Mouse (Mus musculus) forebrain, embryonic 10.5 days (tissue): Measurements from ENCODE around the gene Ptprs. TPM values are rescaled to one million over a fixed set of nuclear protein-coding genes. Genes with fewer than 3 reads are reported as not detected.
A peak's percentile ranks its signal among the peaks of the same experiment; 100 is the strongest.

ENCODE experiments used
- DNase-seq: peaks from one replicate; pipeline ENCODE4 v3.0.0-alpha.2; 2017; ENCODE audit warnings: low spot score; ENCODE audit errors: extremely low spot score
- H3K27ac ChIP-seq: fragments of 300-500 bp; sonication (generic); 2 replicates; pipeline ENCODE4 v1.5.1; 2016; ENCODE audit warnings: mild to moderate bottlenecking
- H3K27me3 ChIP-seq: fragments of 300-500 bp; sonication (generic); 2 replicates; pipeline ENCODE4 v1.6.1; 2016; ENCODE audit warnings: mild to moderate bottlenecking; ENCODE audit not compliant: poor library complexity, severe bottlenecking
- H3K36me3 ChIP-seq: fragments of 300-500 bp; sonication (generic); replicated peaks from 2 replicates; pipeline ENCODE4 v1.6.1; 2016; ENCODE audit warnings: mild to moderate bottlenecking, moderate library complexity
- H3K4me1 ChIP-seq: fragments of 300-500 bp; sonication (generic); 2 replicates; pipeline ENCODE4 v1.6.1; 2016
- H3K4me3 ChIP-seq: fragments of 300-500 bp; sonication (generic); 2 replicates; pipeline ENCODE4 v1.5.1; 2016; ENCODE audit warnings: mild to moderate bottlenecking, moderate library complexity
- H3K9me3 ChIP-seq: fragments of 300-500 bp; sonication (generic); 2 replicates; pipeline ENCODE4 v1.6.1; 2016; ENCODE audit warnings: mild to moderate bottlenecking, moderate library complexity
- WGBS: fragments of 180-500 bp; shearing (Covaris S2); methylation state at CpG from one replicate; pipeline ENCODE4 v1.1.7; 2016; 5-methylcytosine and 5-hydroxymethylcytosine counted together
- polyA plus RNA-seq: library from polyadenylated mRNA; unstranded; fragments of >200 nt; fragmentation: Nextera tagmentation; extraction: Ambion mirVana; gene quantifications from 2 replicates; pipeline ENCODE4 v1.2.1, GENCODE M21; 2016

Gene Ptprs
- polyA plus RNA-seq, 1 experiment from 2014 or later = 91.5 TPM

- H3K9me3 ChIP-seq = no peaks in the 10 kb centered on the region
- 90% methylated on average over 14 of the region's 14 CpGs for WGBS
- peaks cover 63% of the 10 kb centered on the region for H3K36me3 ChIP-seq
- no peak overlapping the region for H3K4me3 ChIP-seq
- DNase-seq = no peak
- H3K27me3 ChIP-seq = no peaks in the 10 kb centered on the region
- H3K4me1 ChIP-seq = peaks cover 34% of the 10 kb centered on the region
- 0 out of 2 replicates have a peak overlapping the region, but pooled peaks have one; percentile 72 for H3K27ac ChIP-seq
Measured at GRCm38 (mm10) chr17:56405856-56406840, 70.1 kb downstream of the Ptprs start.

DNA sequence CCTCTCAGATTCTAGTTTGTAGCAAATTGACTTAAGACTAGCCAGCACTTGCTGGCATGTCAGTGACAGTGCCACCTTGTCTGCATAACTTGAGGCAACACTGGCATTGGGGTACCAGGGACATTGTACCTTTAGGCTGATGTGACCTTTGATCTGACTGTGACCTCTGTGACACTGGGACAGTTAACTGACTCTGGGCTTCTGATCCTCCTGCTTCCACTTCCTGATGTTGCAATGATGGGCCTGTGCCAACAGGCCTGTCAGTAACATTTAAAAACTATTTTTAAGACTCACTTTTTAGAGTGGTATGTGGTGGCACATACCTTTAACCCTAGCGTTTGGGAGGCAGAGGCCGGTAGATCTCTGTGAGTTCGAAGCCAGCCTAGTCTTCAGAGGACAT, 70.9 kb downstream of the Ptprs start:
- WGBS = 90% methylated on average over 3 of the region's 3 CpGs
- H3K36me3 ChIP-seq = peaks cover 63% of the 10 kb centered on the region

DNA sequence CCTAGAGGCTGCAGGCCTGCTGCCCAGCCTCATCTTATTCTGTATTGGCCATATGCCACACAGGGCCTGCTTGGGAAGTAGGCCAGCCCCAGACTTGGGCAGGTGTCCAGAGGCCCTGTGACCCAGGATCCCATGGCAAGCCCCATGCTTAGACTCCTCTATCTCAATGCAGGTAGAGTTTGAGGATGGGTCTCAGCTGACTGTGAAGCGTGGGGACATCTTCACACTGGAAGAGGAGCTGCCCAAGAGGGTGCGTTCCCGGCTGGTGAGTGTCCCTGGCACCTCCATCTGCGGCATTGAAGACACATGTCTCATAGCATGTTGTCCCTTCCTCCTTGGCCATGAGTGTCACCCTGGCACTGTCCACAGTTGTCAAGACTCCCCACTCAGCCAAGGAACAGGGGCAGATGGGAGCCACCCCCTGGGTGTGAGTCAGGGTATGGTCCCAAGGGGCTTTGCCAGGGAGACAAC, 75.2 kb downstream of the Ptprs start:
- no peaks in the 10 kb centered on the region for H3K9me3 ChIP-seq
- WGBS = 97% methylated on average over 4 of the region's 4 CpGs
- no peaks in the 10 kb centered on the region for H3K27me3 ChIP-seq
- H3K27ac ChIP-seq = no peak overlapping the region
- no peaks in the 10 kb centered on the region for H3K4me1 ChIP-seq
- H3K4me3 ChIP-seq = no peak overlapping the region
- H3K36me3 ChIP-seq = peaks cover 92% of the 10 kb centered on the region
- DNase-seq = no peak

More for the DNA sequence above, 70.9 kb downstream of the Ptprs start:
- no peaks in the 10 kb centered on the region for H3K9me3 ChIP-seq
- H3K4me1 ChIP-seq = peaks cover 34% of the 10 kb centered on the region
- H3K27me3 ChIP-seq = no peaks in the 10 kb centered on the region
- no peak overlapping the region for H3K4me3 ChIP-seq
- DNase-seq = no peak
- H3K27ac ChIP-seq = no peak overlapping the region

DNA sequence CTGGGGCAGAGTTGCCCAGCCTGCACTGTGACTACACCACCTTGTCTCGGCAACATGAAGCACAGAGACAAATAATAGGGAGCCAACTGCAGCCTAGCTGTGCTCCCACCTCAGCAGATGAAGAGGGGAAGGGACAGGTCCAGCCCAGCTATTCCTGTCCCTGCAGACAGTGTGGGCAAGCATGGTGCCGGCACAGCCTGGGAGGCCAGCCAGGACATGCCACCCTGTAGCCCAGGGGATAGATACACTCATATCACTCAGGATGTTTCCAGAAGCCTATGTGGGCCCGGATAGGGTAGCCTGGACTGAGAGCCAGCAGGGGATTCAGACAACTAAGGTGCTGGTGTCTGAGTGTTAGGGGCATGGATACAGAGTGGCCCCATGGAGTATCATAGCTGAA, 76.1 kb downstream of the Ptprs start:
- Histone ChIP-seq H3K4me1 (no peaks in the 10 kb centered on the region), H3K36me3 (peaks cover 98% of the 10 kb centered on the region), H3K27me3 (no peaks in the 10 kb centered on the region), H3K27ac (no peak overlapping the region), H3K9me3 (no peaks in the 10 kb centered on the region), H3K4me3 (no peak overlapping the region)
- WGBS = 96% methylated on average over 3 of the region's 3 CpGs
- no peak for DNase-seq

GRCm38 (mm10) chr17:56396051-56396450, 80.2 kb downstream of the Ptprs start:
- 94% methylated on average over 6 of the region's 6 CpGs for WGBS
- no peak overlapping the region for H3K27ac ChIP-seq
- H3K27me3 ChIP-seq = no peaks in the 10 kb centered on the region
- H3K4me3 ChIP-seq = no peak overlapping the region
- peaks cover 100% of the 10 kb centered on the region for H3K36me3 ChIP-seq
- H3K9me3 ChIP-seq = no peaks in the 10 kb centered on the region
- no peaks in the 10 kb centered on the region for H3K4me1 ChIP-seq
- DNase-seq = no peak

DNA sequence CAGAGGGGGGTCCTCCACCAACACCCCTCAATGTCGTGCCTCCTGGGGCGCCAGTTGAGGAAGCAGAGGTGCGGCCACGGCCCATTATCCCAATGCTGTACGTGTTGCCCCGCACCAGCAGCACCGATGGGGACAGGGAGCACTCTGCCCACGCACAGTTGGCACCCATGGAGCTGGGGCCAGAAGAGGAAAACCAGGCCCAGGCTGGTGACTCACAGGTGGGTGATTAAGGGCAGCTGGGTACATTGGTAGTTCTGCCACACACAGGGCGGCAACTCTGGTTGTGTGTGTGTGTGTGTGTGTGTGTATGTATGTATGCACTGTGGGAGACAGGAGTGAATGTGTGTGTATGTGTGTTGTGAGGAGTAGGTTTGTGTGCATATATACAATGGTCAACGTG, 82.4 kb downstream of the Ptprs start:
- no peaks in the 10 kb centered on the region for H3K4me1 ChIP-seq
- H3K27ac ChIP-seq = no peak overlapping the region
- H3K36me3 ChIP-seq = peaks cover 100% of the 10 kb centered on the region
- H3K9me3 ChIP-seq = no peaks in the 10 kb centered on the region
- no peak overlapping the region for H3K4me3 ChIP-seq
- H3K27me3 ChIP-seq = no peaks in the 10 kb centered on the region
- 94% methylated on average over 10 of the region's 10 CpGs for WGBS
- no peak for DNase-seq

DNA sequence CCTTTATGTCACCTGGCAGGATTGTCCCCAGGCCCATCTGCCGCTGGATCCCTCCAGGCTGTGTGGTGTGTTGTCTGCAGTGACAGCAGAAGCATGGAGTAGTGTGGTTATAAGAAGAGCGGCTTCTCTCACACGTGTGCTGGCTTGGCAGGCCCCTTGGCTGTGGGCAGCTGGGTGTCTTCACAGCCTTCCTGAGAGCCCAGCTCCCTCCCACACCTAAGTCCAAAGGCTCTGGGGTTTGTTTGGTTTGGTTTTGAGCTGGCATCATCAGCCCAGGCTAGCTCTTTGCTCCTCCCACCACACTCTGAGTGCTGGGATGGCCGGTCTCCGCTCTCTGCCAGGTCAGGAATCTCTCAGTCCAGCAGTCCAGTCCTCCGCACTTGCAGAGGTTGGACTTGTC, 83.0 kb downstream of the Ptprs start:
- Histone ChIP-seq H3K4me3 (no peak overlapping the region), H3K27ac (no peak overlapping the region), H3K9me3 (no peaks in the 10 kb centered on the region), H3K27me3 (no peaks in the 10 kb centered on the region), H3K36me3 (peaks cover 100% of the 10 kb centered on the region), H3K4me1 (no peaks in the 10 kb centered on the region)
- DNase-seq = no peak
- 94% methylated on average over 6 of the region's 6 CpGs for WGBS

DNA sequence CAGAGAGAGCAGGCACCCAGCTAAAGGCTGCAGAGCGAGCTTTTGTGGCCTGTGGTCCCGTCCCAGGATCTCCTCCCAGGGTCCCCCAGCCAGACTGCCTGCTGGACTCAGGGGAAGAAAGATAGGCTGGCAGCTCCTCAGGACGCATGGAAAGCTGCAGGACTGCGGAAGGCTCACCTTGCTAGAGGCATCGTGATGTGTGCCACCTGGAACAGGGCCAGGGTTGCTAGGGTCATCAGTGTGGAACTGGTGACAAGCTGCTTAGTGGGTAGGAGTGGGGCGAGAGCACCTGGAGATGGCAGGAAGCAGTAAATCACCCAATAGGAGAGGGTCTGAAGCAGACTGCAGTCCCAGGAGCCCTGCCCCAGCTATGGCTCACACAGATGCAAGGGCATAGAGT, 88.7 kb downstream of the Ptprs start:
- Histone ChIP-seq H3K36me3 (peaks cover 95% of the 10 kb centered on the region), H3K4me3 (no peak overlapping the region), H3K27ac (no peak overlapping the region), H3K9me3 (no peaks in the 10 kb centered on the region), H3K27me3 (no peaks in the 10 kb centered on the region), H3K4me1 (peaks cover 6% of the 10 kb centered on the region)
- DNase-seq = no peak
- WGBS = 88% methylated on average over 6 of the region's 6 CpGs

- Histone ChIP-seq H3K4me1 (peaks cover 15% of the 10 kb centered on the region), H3K4me3 (no peak overlapping the region), H3K36me3 (peaks cover 95% of the 10 kb centered on the region), H3K9me3 (no peaks in the 10 kb centered on the region), H3K27ac (no peak overlapping the region), H3K27me3 (no peaks in the 10 kb centered on the region)
- 91% methylated on average over 6 of the region's 6 CpGs for WGBS
- no peak for DNase-seq
Measured at GRCm38 (mm10) chr17:56384903-56385302, 91.4 kb downstream of the Ptprs start.

DNA sequence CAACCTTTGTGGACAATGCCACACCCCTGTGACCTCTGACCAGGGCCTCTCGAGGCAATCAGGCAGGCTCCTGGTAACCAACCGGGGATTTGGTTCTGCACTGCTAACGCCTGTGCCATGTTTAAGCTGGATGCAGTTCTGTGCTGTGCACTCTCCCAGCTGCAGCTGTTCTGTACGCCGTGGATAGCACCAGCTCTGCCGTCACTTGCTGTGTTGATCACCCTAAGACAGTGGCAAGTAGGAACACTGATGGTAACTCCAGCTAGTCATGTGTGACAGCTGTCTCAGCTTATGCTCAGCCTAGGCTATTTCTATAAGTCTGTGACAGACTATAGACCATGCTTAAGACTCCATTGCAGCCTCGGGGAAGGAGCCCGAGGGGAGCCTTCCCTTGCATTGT, 93.3 kb downstream of the Ptprs start:
- DNase-seq = no peak
- H3K4me3 ChIP-seq = no peak overlapping the region
- peaks cover 95% of the 10 kb centered on the region for H3K36me3 ChIP-seq
- H3K27ac ChIP-seq = 0 out of 2 replicates have a peak overlapping the region, but pooled peaks have one; percentile 27
- WGBS = 56% methylated on average over 8 of the region's 8 CpGs
- no peaks in the 10 kb centered on the region for H3K27me3 ChIP-seq
- H3K4me1 ChIP-seq = peaks cover 15% of the 10 kb centered on the region
- H3K9me3 ChIP-seq = no peaks in the 10 kb centered on the region

GRCm38 (mm10) chr17:56381183-56381582, 95.1 kb downstream of the Ptprs start:
- WGBS = 90% methylated on average over 5 of the region's 5 CpGs
- Histone ChIP-seq H3K27me3 (no peaks in the 10 kb centered on the region), H3K36me3 (peaks cover 96% of the 10 kb centered on the region), H3K27ac (no peak overlapping the region), H3K9me3 (no peaks in the 10 kb centered on the region), H3K4me3 (no peak overlapping the region), H3K4me1 (peaks cover 15% of the 10 kb centered on the region)
- DNase-seq = no peak

DNA sequence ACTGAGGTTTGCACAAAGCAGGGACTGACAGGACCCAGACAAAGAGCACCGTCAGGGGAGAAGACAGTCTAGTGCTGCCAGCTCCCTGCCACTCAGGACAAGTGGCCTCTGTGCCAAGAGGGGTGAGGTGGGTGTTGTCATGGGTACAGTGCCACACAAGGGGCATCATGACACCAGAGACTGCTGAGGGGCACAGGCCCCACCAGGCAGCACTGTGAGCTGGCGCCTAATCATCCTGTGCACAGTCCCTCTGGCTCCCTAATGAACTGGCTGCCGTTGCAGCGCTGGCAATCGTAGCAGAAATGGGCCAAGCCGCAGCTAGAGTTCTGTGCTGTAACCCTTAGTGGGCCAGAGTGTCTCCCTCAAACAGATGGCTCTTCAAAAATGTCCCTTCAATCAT, 96.0 kb downstream of the Ptprs start:
- no peak for DNase-seq
- H3K27me3 ChIP-seq = no peaks in the 10 kb centered on the region
- peaks cover 96% of the 10 kb centered on the region for H3K36me3 ChIP-seq
- peaks cover 15% of the 10 kb centered on the region for H3K4me1 ChIP-seq
- 91% methylated on average over 6 of the region's 6 CpGs for WGBS
- H3K4me3 ChIP-seq = no peak overlapping the region
- no peak overlapping the region for H3K27ac ChIP-seq
- H3K9me3 ChIP-seq = no peaks in the 10 kb centered on the region

GRCm38 (mm10) chr17:56379281-56379834, 96.9 kb downstream of the Ptprs start:
- H3K4me1 ChIP-seq = peaks cover 15% of the 10 kb centered on the region
- H3K27me3 ChIP-seq = no peaks in the 10 kb centered on the region
- peaks cover 95% of the 10 kb centered on the region for H3K36me3 ChIP-seq
- DNase-seq = no peak
- H3K4me3 ChIP-seq = no peak overlapping the region
- WGBS = 86% methylated on average over 6 of the region's 6 CpGs
- H3K9me3 ChIP-seq = no peaks in the 10 kb centered on the region
- no peak overlapping the region for H3K27ac ChIP-seq
